Mouse (Mus musculus) brain, embryonic 14.5 days (tissue): ENCODE results near the gene Abcc12.

Experiments
- CTCF ChIP-seq: fragments of 200-500 bp; IDR thresholded peaks from 2 replicates; pipeline ENCODE4 v1.5.1; 2012; ENCODE audit warnings: inconsistent platforms, mild to moderate bottlenecking, moderate library complexity, borderline replicate concordance; ENCODE audit not compliant: insufficient read depth, insufficient read length; ENCODE audit errors: extremely low read depth
- POLR2A ChIP-seq: fragments of 200-500 bp; IDR thresholded peaks from 2 replicates; pipeline ENCODE4 v1.6.1; 2012; ENCODE audit warnings: mild to moderate bottlenecking, inconsistent platforms, borderline replicate concordance; ENCODE audit not compliant: poor library complexity, insufficient read depth, insufficient read length, severe bottlenecking; ENCODE audit errors: extremely low read depth

- TF ChIP-seq CTCF, result no peak
- TF ChIP-seq POLR2A, result no peak
Measured at GRCm38 (mm10) chr8:86624915-86625314, 44.4 kb upstream of the Abcc12 start.
